Mouse (Mus musculus): ENCODE data around the gene Dusp9. TPM values are rescaled to one million over a fixed set of nuclear protein-coding genes. Genes with fewer than 3 reads are reported as not detected.

Dusp9 gene
- total and polyA plus RNA-seq, 3 experiments: 4.7 to 5.2 TPM; not detected in 1

DNA sequence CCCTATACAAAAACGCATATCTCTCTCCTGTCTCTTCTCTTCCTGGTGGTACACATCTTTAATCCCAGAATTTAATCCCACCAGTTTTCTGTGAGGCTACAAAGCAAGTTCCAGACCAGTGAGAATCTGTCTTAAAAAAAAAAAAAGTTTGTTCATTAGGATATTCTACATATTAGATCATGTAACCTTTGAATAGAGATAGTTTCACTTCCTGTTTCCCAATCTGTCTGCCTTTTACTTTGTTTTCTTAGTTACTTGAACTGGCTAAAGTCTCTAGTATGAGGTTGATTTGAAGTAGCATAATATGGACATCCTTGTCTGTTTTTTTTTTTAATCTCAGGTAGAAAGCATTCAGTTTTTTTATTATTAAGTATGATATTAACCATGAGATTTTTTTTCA lies 37.8 kb upstream of the Dusp9 start:
- H3K27ac ChIP-seq (ENCODE audit: control insufficient read depth, low read depth, low read length): no peak overlapping the region
- no peaks in the 10 kb centered on the region for H3K9me3 ChIP-seq (replicated peaks; ENCODE audit: insufficient read depth, low read length)
- TF ChIP-seq USF1 (IDR thresholded peaks at IDR 0.05; ENCODE audit: low read depth, low read length) (no peak), MAZ (IDR thresholded peaks at IDR 0.05; ENCODE audit: low read depth, low read length) (no peak), GABPA (IDR thresholded peaks at IDR 0.05; ENCODE audit: low read depth, low read length) (no peak), SIN3A (IDR thresholded peaks at IDR 0.05; ENCODE audit: low read length) (no peak), TAL1 (IDR thresholded peaks at IDR 0.05; ENCODE audit: low read length) (no peak), E2F4 (IDR thresholded peaks at IDR 0.05; ENCODE audit: borderline replicate concordance, low read depth, low read length) (no peak), MYB (IDR thresholded peaks at IDR 0.05; ENCODE audit: low read depth, low read length) (no peak), RAD21 (IDR thresholded peaks at IDR 0.05; ENCODE audit: low read depth, low read length) (no peak), CHD1 (IDR thresholded peaks at IDR 0.05; ENCODE audit: low read depth, low read length) (no peak)
- H3K9ac ChIP-seq (ENCODE audit: control insufficient read depth, low read depth, low read length, poor library complexity, severe bottlenecking): no peak overlapping the region
- H3K4me1 ChIP-seq (ENCODE audit: control insufficient read depth in 1 of 2, insufficient read depth in 2 of 2, low read length in 2 of 2): no peaks in the 10 kb centered on the region
- H3K4me3 ChIP-seq (ENCODE audit: control insufficient read depth in 1 of 2, insufficient read depth in 1 of 2, low read depth in 2 of 2, low read length in 2 of 2): no peak overlapping the region
- H3K36me3 ChIP-seq (ENCODE audit: control insufficient read depth in 1 of 2, insufficient read depth in 2 of 2, low read length in 2 of 2): no peaks in the 10 kb centered on the region
- H3K79me2 ChIP-seq (ENCODE audit: control insufficient read depth, insufficient read depth, low read length, poor library complexity): no peaks in the 10 kb centered on the region
- DNase-seq (ENCODE audit: low read depth, low spot score): no peak
- H3K27me3 ChIP-seq (ENCODE audit: control insufficient read depth in 1 of 2, insufficient read depth in 2 of 2, low read length in 2 of 2): no peaks in the 10 kb centered on the region; a peak in 1 of 4 replicates

- TF ChIP-seq ETS1 (IDR thresholded peaks at IDR 0.05; ENCODE audit: low read depth, low read length): no peak
- no peak for TF ChIP-seq MEF2A (IDR thresholded peaks at IDR 0.05; ENCODE audit: extremely low read depth, insufficient replicate concordance, low read depth, low read length, poor library complexity, severe bottlenecking)
- TF ChIP-seq NELFE (IDR thresholded peaks at IDR 0.05; ENCODE audit: low read depth, low read length): no peak
- no peak for TF ChIP-seq MYB (IDR thresholded peaks at IDR 0.05; ENCODE audit: low read depth, low read length)
- TF ChIP-seq MYC (IDR thresholded peaks at IDR 0.05; ENCODE audit: low read depth, low read length): no peak
- H3K9me3 ChIP-seq (replicated peaks; ENCODE audit: insufficient read depth, low read length): no peaks in the 10 kb centered on the region
- H3K27me3 ChIP-seq (ENCODE audit: control insufficient read depth in 1 of 2, insufficient read depth in 2 of 2, low read length in 2 of 2): peaks cover 0 to 1% of the 10 kb centered on the region in 2 experiments; a peak in 2 of 4 replicates
- no peaks in the 10 kb centered on the region for H3K36me3 ChIP-seq (ENCODE audit: control insufficient read depth in 1 of 2, insufficient read depth in 2 of 2, low read length in 2 of 2)
- no peak overlapping the region for H3K27ac ChIP-seq (ENCODE audit: control insufficient read depth, low read depth, low read length)
- H3K4me3 ChIP-seq (ENCODE audit: control insufficient read depth in 1 of 2, insufficient read depth in 1 of 2, low read depth in 2 of 2, low read length in 2 of 2): no peak overlapping the region
- no peaks in the 10 kb centered on the region for H3K4me1 ChIP-seq (ENCODE audit: control insufficient read depth in 1 of 2, insufficient read depth in 2 of 2, low read length in 2 of 2)
- H3K9ac ChIP-seq (ENCODE audit: control insufficient read depth, low read depth, low read length, poor library complexity, severe bottlenecking): no peak overlapping the region
- no peak for DNase-seq (ENCODE audit: low read depth, low spot score)
- H3K79me2 ChIP-seq (ENCODE audit: control insufficient read depth, insufficient read depth, low read length, poor library complexity): no peaks in the 10 kb centered on the region
Observed at GRCm38 (mm10) chrX:73613665-73614064, 25.6 kb upstream of the Dusp9 start.

GRCm38 (mm10) chrX:73615876-73616275 lies 23.3 kb upstream of the Dusp9 start:
- Histone ChIP-seq H3K9me3 (replicated peaks; ENCODE audit: insufficient read depth, low read length) (no peaks in the 10 kb centered on the region), H3K4me3 (ENCODE audit: control insufficient read depth in 1 of 2, insufficient read depth in 1 of 2, low read depth in 2 of 2, low read length in 2 of 2) (no peak overlapping the region), H3K36me3 (ENCODE audit: control insufficient read depth in 1 of 2, insufficient read depth in 2 of 2, low read length in 2 of 2) (no peaks in the 10 kb centered on the region), H3K9ac (ENCODE audit: control insufficient read depth, low read depth, low read length, poor library complexity, severe bottlenecking) (no peak overlapping the region), H3K27ac (ENCODE audit: control insufficient read depth, low read depth, low read length) (no peak overlapping the region), H3K79me2 (ENCODE audit: control insufficient read depth, insufficient read depth, low read length, poor library complexity) (no peaks in the 10 kb centered on the region), H3K27me3 (ENCODE audit: control insufficient read depth in 1 of 2, insufficient read depth in 2 of 2, low read length in 2 of 2) (no peaks in the 10 kb centered on the region; a peak in 2 of 4 replicates), H3K4me1 (ENCODE audit: control insufficient read depth in 1 of 2, insufficient read depth in 2 of 2, low read length in 2 of 2) (no peaks in the 10 kb centered on the region)
- TF ChIP-seq ZMIZ1 (IDR thresholded peaks at IDR 0.05; ENCODE audit: low read depth, low read length): no peak
- no peak for DNase-seq (ENCODE audit: low read depth, low spot score)
